Mouse (Mus musculus) frontal cortex, postnatal 36 days (tissue): ENCODE data around the gene Olfr648.

Source experiments
- DNase-seq, 2 experiments: peaks; one replicate each; pipeline ENCODE4 v3.0.0; 2022; ENCODE audit warnings: low spot score in 2 of 2

The Olfr648 gene

GRCm38 (mm10) chr7:104183292-104183691 is at the start of gene Olfr648:
Olfr648 (minus strand) TSS chr7:104183392.
- no peak for DNase-seq

GRCm38 (mm10) chr7:104231203-104231602 is 48.0 kb upstream of the Olfr648 start:
- DNase-seq, result no peak

- DNase-seq, result peak in 1 of 2 experiments; percentile 3
Measured at GRCm38 (mm10) chr7:104218701-104219569, 35.7 kb upstream of the Olfr648 start, which contains the start of gene Trim6. Trim6 (plus strand) TSS chr7:104218793.

- DNase-seq, result no peak
Measured at GRCm38 (mm10) chr7:104217881-104218280, 34.7 kb upstream of the Olfr648 start.

GRCm38 (mm10) chr7:104216011-104216535 is 32.9 kb upstream of the Olfr648 start:
- DNase-seq, result no peak

- DNase-seq, result no peak
Measured at GRCm38 (mm10) chr7:104206197-104206596, 23.0 kb upstream of the Olfr648 start.

- peak; percentile 24 to 38 for DNase-seq
Measured at GRCm38 (mm10) chr7:104199822-104200221, 16.6 kb upstream of the Olfr648 start.

GRCm38 (mm10) chr7:104195885-104196284 is 12.7 kb upstream of the Olfr648 start, which contains the start of gene Olfr649:
Olfr649 (minus strand) TSS chr7:104195985.
- no peak for DNase-seq

GRCm38 (mm10) chr7:104191275-104191674 is 8.1 kb upstream of the Olfr648 start:
- no peak for DNase-seq

- DNase-seq, result no peak
Measured at GRCm38 (mm10) chr7:104179074-104179473, 4.1 kb downstream of the Olfr648 start.

GRCm38 (mm10) chr7:104178422-104179054 is 4.7 kb downstream of the Olfr648 start:
- no peak for DNase-seq

- no peak for DNase-seq
Measured at GRCm38 (mm10) chr7:104175085-104175484, 8.1 kb downstream of the Olfr648 start.

- no peak for DNase-seq
Measured at GRCm38 (mm10) chr7:104169634-104170204, 13.5 kb downstream of the Olfr648 start.

GRCm38 (mm10) chr7:104167105-104167504 is 16.1 kb downstream of the Olfr648 start:
- no peak for DNase-seq

GRCm38 (mm10) chr7:104150456-104150855 is 32.7 kb downstream of the Olfr648 start, which contains the start of gene Ubqlnl:
Ubqlnl (minus strand) TSS chr7:104150556.
- no peak for DNase-seq

GRCm38 (mm10) chr7:104143179-104143578 is 40.0 kb downstream of the Olfr648 start, which contains the start of gene Ubqln3:
Ubqln3 (minus strand) TSS chr7:104143279.
- DNase-seq, result no peak

- DNase-seq, result no peak
Measured at GRCm38 (mm10) chr7:104137305-104137704, 45.9 kb downstream of the Olfr648 start, which contains the start of gene Olfr643. Olfr643 (minus strand) TSS chr7:104137405.

GRCm38 (mm10) chr7:104129726-104130125 is 53.5 kb downstream of the Olfr648 start, which contains the start of gene Ubqln5:
Ubqln5 (minus strand) TSS chr7:104129826.
- DNase-seq, result no peak
